Mouse (Mus musculus) heart, postnatal 0 days (tissue): ENCODE results near the gene Foxp1.

Experiments used
- CTCF ChIP-seq: IDR thresholded peaks from 2 replicates; pipeline ENCODE4 v1.5.1; 2016; ENCODE audit warnings: antibody characterized with exemption, control low read depth, low read depth
- EP300 ChIP-seq: IDR thresholded peaks from 2 replicates; pipeline ENCODE4 v1.6.1; 2016; ENCODE audit warnings: antibody characterized with exemption, low read depth

- TF ChIP-seq CTCF (no peak), EP300 (no peak)
Observed at GRCm38 (mm10) chr6:99164760-99165159, 357.8 kb downstream of the Foxp1 start.
